Mouse (Mus musculus) E14TG2a.4 (cell line): ENCODE measurements around the gene Tceal3.
A peak's percentile ranks its signal among the peaks of the same experiment; 100 is the strongest.
"Not testable (repeated sequence)": the region's sequence is repeated elsewhere in the genome, so short reads cannot be mapped to it uniquely, and the experiment has no call there.

ENCODE experiments used
- H3K27me3 ChIP-seq: 2 replicates; pipeline ENCODE4 v1.6.1; 2014; ENCODE audit warnings: low read length, control low read depth; ENCODE audit not compliant: insufficient read depth
- H3K36me3 ChIP-seq: 2 replicates; pipeline ENCODE4 v1.6.1; 2014; ENCODE audit warnings: low read length, control low read depth; ENCODE audit not compliant: insufficient read depth
- H3K4me1 ChIP-seq: replicated peaks from 2 replicates; pipeline ENCODE4 v1.6.1; 2014; ENCODE audit warnings: low read depth, low read length, control low read depth
- H3K4me3 ChIP-seq: replicated peaks from 2 replicates; pipeline ENCODE4 v1.5.1; 2014; ENCODE audit warnings: mild to moderate bottlenecking, low read length
- H3K9me3 ChIP-seq: 2 replicates; pipeline ENCODE4 v1.6.1; 2014; ENCODE audit warnings: low read length, control low read depth
- CTCF ChIP-seq: conservative IDR thresholded peaks from 2 replicates; pipeline ENCODE4 v1.5.1; 2014; ENCODE audit warnings: low read length
- NANOG ChIP-seq: IDR thresholded peaks from 2 replicates; pipeline ENCODE4 v1.6.1; 2014; ENCODE audit warnings: borderline replicate concordance, low read length, mixed read lengths
- POU5F1 ChIP-seq: IDR thresholded peaks from 2 replicates; pipeline ENCODE4 v1.6.1; 2014; ENCODE audit warnings: low read length, borderline replicate concordance

Tceal3 gene

DNA sequence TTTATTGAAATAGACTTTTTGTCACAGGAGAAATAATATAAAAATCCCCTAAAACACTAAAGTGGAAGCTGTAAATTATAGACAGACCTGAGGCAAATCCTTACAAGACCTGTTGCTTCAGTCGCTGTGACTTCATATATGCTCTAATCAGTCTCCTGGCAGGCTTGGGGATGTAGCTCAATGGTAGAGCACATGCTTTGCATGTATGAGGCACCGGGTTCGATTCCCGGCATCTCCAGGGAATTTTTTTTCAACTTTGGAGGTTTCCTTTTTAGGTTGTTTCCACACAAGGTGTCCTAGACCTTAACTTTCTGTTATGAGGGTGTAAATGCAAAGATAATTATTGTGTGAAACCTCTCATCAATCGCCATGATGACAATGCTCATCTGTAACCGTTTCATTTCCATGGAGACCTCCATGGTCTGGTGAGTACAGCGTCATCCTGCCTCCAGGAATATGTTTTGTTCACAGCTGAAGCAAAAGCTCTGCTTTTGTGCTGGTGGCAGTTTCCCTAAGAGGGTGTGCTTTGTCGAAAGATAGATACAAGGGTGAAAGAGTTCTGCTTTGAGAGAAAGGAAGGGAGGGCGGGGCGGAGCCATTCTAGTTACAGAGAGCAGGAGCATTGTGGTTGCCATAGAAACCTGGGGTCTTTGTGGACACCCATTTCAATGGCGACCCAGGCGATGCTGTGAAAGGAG, at the start of gene Tceal3:
TSS of gene Tceal3 (plus strand) at position 644 of the 698 bp plus-strand sequence.
- no peaks in the 10 kb centered on the region for H3K36me3 ChIP-seq
- no peaks in the 10 kb centered on the region for H3K27me3 ChIP-seq
- no peak within 1 kb of the TSS for H3K4me3 ChIP-seq
- no peaks in the 10 kb centered on the region for H3K4me1 ChIP-seq
- TF ChIP-seq NANOG (no peak), CTCF (no peak), POU5F1 (no peak)
- no peaks in the 10 kb centered on the region for H3K9me3 ChIP-seq

GRCm38 (mm10) chrX:136543956-136544355, 46.7 kb upstream of the Tceal3 start, which contains the start of gene Kir3dl2:
Gene Kir3dl2, minus strand, starts transcription at chrX:136544056.
- not testable (repeated sequence) for H3K27me3 ChIP-seq, H3K9me3 ChIP-seq, H3K4me3 ChIP-seq, H3K36me3 ChIP-seq, H3K4me1 ChIP-seq

DNA sequence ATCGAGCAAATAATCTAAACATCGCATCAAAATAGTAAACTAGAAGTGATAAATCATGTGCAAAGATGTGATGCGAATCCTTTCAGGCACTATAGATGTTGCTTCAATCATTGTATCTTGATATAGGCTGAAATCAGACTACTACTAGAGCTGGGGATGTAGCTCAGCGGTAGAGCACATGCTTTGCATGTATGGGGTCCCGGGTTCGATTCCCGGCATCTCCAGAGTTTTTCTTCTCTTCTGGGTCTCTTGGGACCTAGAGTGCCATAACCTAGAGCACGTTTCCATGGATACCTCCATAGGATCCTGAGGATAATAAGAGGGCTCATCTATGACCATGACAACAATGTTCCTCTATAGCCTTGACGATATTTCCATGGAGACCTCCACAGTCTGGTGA, 21.5 kb upstream of the Tceal3 start:
- H3K4me1 ChIP-seq, H3K27me3 ChIP-seq, H3K36me3 ChIP-seq, H3K4me3 ChIP-seq, H3K9me3 ChIP-seq: not testable (repeated sequence)

GRCm38 (mm10) chrX:136584617-136585016, 6.0 kb upstream of the Tceal3 start:
- TF ChIP-seq NANOG (no peak), CTCF (no peak), POU5F1 (no peak)

DNA sequence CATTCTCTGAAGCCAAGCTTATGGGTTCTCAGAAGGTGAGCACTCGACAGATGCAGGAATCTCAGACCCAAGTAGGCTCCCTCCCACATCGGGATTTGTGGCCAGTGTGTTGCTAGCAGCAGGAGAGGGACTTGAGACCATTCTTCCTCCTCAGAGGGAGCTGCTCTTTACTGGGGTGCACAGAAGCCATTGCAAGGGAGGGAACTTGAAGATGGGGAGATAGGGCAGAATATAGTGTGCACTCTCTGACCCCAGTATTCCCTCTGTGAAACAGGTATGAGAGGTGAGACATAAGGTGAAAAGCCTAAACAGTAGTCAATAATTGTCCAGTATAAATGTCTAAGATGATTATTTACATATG, 235 bp downstream of the Tceal3 start:
- H3K27me3 ChIP-seq, result no peaks in the 10 kb centered on the region
- no peak overlapping the region for H3K4me3 ChIP-seq
- no peaks in the 10 kb centered on the region for H3K4me1 ChIP-seq
- no peaks in the 10 kb centered on the region for H3K36me3 ChIP-seq
- TF ChIP-seq NANOG (no peak), POU5F1 (no peak), CTCF (no peak)
- H3K9me3 ChIP-seq, result no peaks in the 10 kb centered on the region

More at GRCm38 (mm10) chrX:136584617-136585016, 6.0 kb upstream of the Tceal3 start:
- no peaks in the 10 kb centered on the region for H3K4me1 ChIP-seq
- no peak overlapping the region for H3K4me3 ChIP-seq
- no peaks in the 10 kb centered on the region for H3K36me3 ChIP-seq
- H3K27me3 ChIP-seq, result no peaks in the 10 kb centered on the region
- H3K9me3 ChIP-seq, result no peaks in the 10 kb centered on the region; the same call in 1 of the 2 replicates

- Histone ChIP-seq H3K27me3 (no peaks in the 10 kb centered on the region), H3K9me3 (no peaks in the 10 kb centered on the region), H3K36me3 (no peaks in the 10 kb centered on the region), H3K4me3 (no peak overlapping the region), H3K4me1 (no peaks in the 10 kb centered on the region)
- TF ChIP-seq POU5F1 (no peak), CTCF (peak; percentile 81), NANOG (no peak)
These were observed 8.8 kb downstream of the Tceal3 start for GRCm38 (mm10) chrX:136599416-136599815.

GRCm38 (mm10) chrX:136606951-136607350, 16.3 kb downstream of the Tceal3 start:
- no peaks in the 10 kb centered on the region for H3K36me3 ChIP-seq
- no peaks in the 10 kb centered on the region for H3K9me3 ChIP-seq
- H3K4me3 ChIP-seq, result no peak overlapping the region
- TF ChIP-seq NANOG (no peak), POU5F1 (no peak), CTCF (no peak)
- H3K4me1 ChIP-seq, result no peaks in the 10 kb centered on the region
- H3K27me3 ChIP-seq, result no peaks in the 10 kb centered on the region

GRCm38 (mm10) chrX:136607395-136607794, 16.8 kb downstream of the Tceal3 start:
- H3K27me3 ChIP-seq, result no peaks in the 10 kb centered on the region
- H3K4me1 ChIP-seq, result no peaks in the 10 kb centered on the region
- no peak overlapping the region for H3K4me3 ChIP-seq
- H3K9me3 ChIP-seq, result no peaks in the 10 kb centered on the region
- TF ChIP-seq CTCF (no peak), NANOG (no peak), POU5F1 (no peak)
- no peaks in the 10 kb centered on the region for H3K36me3 ChIP-seq

- no peak for TF ChIP-seq CTCF
- no peak for TF ChIP-seq NANOG
- TF ChIP-seq POU5F1, result no peak
These were observed 20.7 kb downstream of the Tceal3 start for GRCm38 (mm10) chrX:136611346-136611745.

GRCm38 (mm10) chrX:136615889-136616288, 25.2 kb downstream of the Tceal3 start:
- H3K27me3 ChIP-seq, result not testable (repeated sequence)

More at GRCm38 (mm10) chrX:136611346-136611745, 20.7 kb downstream of the Tceal3 start:
- H3K4me3 ChIP-seq, result no peak overlapping the region
- no peaks in the 10 kb centered on the region for H3K27me3 ChIP-seq
- no peaks in the 10 kb centered on the region for H3K4me1 ChIP-seq
- H3K9me3 ChIP-seq, result no peaks in the 10 kb centered on the region
- no peaks in the 10 kb centered on the region for H3K36me3 ChIP-seq

More at GRCm38 (mm10) chrX:136615889-136616288, 25.2 kb downstream of the Tceal3 start:
- not testable (repeated sequence) for H3K4me3 ChIP-seq, H3K4me1 ChIP-seq, H3K36me3 ChIP-seq, H3K9me3 ChIP-seq
